Mouse (Mus musculus): ENCODE measurements around the gene Fut4.
"Not testable (repeated sequence)": the region's sequence is repeated elsewhere in the genome, so short reads cannot be mapped to it uniquely, and the experiment has no call there.

Fut4 gene

GRCm38 (mm10) chr9:14724755-14725420 is 27.3 kb downstream of the Fut4 start:
- DNase-seq = no peak

GRCm38 (mm10) chr9:14721610-14722009 is 30.6 kb downstream of the Fut4 start:
- no peak for DNase-seq

GRCm38 (mm10) chr9:14720384-14720783 is 31.8 kb downstream of the Fut4 start:
- DNase-seq = no peak

GRCm38 (mm10) chr9:14718332-14718691 is 33.9 kb downstream of the Fut4 start:
- no peak for DNase-seq

- no peak for DNase-seq
Observed at GRCm38 (mm10) chr9:14717689-14718331, 34.4 kb downstream of the Fut4 start.

- DNase-seq = no peak
Observed at GRCm38 (mm10) chr9:14715258-14715657, 36.9 kb downstream of the Fut4 start.

- DNase-seq = no peak
Observed at GRCm38 (mm10) chr9:14710910-14711309, 41.3 kb downstream of the Fut4 start.

GRCm38 (mm10) chr9:14705321-14706162 is 46.7 kb downstream of the Fut4 start:
- no peak for DNase-seq

GRCm38 (mm10) chr9:14700795-14701194 is 51.4 kb downstream of the Fut4 start:
- not testable (repeated sequence) for DNase-seq

- DNase-seq = no peak
Observed at GRCm38 (mm10) chr9:14699288-14699640, 52.9 kb downstream of the Fut4 start.

- DNase-seq = peak; percentile 90
Observed at GRCm38 (mm10) chr9:14698582-14699287, 53.5 kb downstream of the Fut4 start.
